Mouse (Mus musculus) embryonic fibroblast, embryonic 13.5 days (primary cell): ENCODE measurements at regions not wholly inside any gene's neighbourhood (a gene's known extent, or its start where the extent isn't known, plus 50 kb on each side); places are given as distances from the start of the nearest gene placed in this dataset.

Experiments
- H3K27ac ChIP-seq: 2 replicates; pipeline ENCODE4 v1.5.1; 2012; ENCODE audit warnings: low read length, control low read depth, inconsistent platforms; ENCODE audit not compliant: insufficient read depth
- H3K4me1 ChIP-seq: 2 replicates; pipeline ENCODE4 v1.6.1; 2011; ENCODE audit warnings: low read length; ENCODE audit not compliant: control insufficient read depth, insufficient read depth
- H3K4me3 ChIP-seq: 2 replicates; pipeline ENCODE4 v1.5.1; 2011; ENCODE audit warnings: mild to moderate bottlenecking, control low read depth, low read length; ENCODE audit not compliant: insufficient read depth
- CTCF ChIP-seq: IDR thresholded peaks from 2 replicates; pipeline ENCODE4 v1.5.1; 2011; ENCODE audit warnings: mild to moderate bottlenecking, control low read depth, low read length, moderate library complexity, borderline replicate concordance; ENCODE audit not compliant: insufficient read depth
- POLR2A ChIP-seq: IDR thresholded peaks from 2 replicates; pipeline ENCODE4 v1.6.1; 2011; ENCODE audit warnings: low read depth, mild to moderate bottlenecking, control low read depth, low read length, moderate library complexity

DNA sequence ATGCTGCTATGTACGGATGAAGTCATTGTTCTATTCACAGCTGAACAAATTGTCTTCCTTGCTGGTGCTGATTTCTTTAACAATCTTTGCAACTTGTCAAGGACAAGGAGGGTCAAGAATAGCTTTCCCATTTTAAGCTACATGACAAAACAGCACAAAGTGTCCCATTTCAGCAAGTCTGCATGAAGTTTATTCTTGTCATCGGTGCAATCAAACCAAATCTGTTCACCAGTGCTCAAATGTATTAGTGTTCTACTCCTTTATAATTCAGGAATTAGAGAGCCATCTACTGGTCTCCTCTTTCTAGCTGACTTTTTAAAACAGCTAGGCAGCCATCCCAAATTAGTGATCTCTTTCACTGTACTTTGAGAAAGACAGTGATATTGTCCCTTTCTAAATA, 1040.8 kb downstream of the Galc start:
- Histone ChIP-seq H3K4me3 (no peak overlapping the region), H3K27ac (no peak overlapping the region), H3K4me1 (no peaks in the 10 kb centered on the region)
- TF ChIP-seq CTCF (no peak), POLR2A (no peak)

DNA sequence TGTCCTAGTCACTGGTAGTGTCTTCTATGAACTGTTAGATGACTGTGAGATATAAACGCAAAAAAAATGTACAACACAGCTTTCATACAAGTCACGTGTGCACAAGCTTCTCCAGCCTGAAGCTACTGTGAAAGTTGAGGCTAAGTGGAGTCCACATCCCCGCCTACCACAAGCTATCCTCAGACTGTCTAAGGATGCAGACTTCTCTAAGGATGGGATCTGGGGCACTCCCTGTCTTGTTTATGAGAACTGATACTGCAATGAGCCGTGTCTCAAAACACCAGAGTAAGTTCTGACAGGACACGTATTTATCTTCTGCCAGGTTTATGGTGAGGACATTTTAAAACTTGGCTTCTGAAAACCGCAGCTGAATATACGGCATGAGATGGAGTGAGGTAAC, 1041.7 kb downstream of the Galc start:
- no peak for TF ChIP-seq POLR2A
- TF ChIP-seq CTCF: no peak
- Histone ChIP-seq H3K4me1 (no peaks in the 10 kb centered on the region), H3K27ac (no peak overlapping the region), H3K4me3 (no peak overlapping the region)

DNA sequence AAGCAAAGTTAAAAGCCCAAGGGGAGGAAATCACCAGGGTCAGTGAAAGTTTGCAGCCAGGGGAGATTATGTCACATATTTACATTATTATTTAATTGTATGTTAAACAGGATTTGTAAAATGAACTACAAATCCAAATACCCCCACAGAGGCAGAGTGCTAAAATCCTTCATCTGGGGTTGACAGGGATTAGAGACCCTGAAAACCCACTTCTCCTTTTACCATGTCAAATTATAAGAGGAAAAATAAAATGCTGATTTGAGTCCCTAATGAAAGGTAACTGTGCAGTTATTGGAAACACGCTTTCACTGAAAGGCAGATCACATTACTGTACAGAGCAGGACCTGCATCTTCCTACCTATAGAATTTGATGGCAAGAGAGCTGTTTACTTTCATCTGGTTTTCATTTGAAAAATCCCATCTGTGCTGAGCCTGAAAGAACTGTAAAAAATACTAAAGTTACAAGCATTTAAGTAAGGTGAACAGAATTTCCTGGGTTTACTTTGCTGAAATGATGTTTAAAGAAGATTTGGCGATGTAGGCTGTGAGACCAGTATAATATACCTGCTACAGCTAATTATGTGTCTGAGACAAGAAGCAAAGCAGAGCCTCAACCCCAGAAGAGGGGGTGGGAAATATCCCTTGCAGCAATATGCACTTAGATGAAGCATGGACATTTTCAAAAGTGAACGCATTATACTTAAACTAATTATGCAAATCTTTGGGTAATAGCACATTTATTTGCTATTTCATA, 1055.4 kb downstream of the Galc start:
- Histone ChIP-seq H3K4me1 (no peaks in the 10 kb centered on the region), H3K27ac (no peak overlapping the region), H3K4me3 (no peak overlapping the region)
- no peak for TF ChIP-seq POLR2A
- TF ChIP-seq CTCF: no peak

DNA sequence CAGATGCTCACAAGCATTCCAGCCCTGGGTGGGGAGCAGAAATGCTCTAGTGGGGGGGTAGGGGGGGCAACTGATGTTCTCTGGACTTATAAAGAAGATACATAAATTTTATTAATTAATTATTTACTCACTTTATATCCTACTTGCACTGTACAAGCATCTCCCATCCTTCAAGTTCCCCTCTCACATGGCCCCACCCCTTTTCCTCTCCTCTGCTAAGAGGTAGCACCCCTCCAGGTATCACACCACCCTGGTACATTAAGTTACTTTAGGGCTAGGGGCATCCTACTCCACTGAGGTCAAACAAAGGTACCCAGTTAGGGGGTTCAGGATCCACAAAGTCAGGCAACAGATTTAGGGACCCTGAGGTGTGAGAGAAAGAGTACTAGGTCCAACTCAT, 1097.4 kb downstream of the Galc start:
- Histone ChIP-seq H3K4me3 (no peak overlapping the region), H3K27ac (no peak overlapping the region), H3K4me1 (no peaks in the 10 kb centered on the region)
- TF ChIP-seq POLR2A (no peak), CTCF (no peak)

DNA sequence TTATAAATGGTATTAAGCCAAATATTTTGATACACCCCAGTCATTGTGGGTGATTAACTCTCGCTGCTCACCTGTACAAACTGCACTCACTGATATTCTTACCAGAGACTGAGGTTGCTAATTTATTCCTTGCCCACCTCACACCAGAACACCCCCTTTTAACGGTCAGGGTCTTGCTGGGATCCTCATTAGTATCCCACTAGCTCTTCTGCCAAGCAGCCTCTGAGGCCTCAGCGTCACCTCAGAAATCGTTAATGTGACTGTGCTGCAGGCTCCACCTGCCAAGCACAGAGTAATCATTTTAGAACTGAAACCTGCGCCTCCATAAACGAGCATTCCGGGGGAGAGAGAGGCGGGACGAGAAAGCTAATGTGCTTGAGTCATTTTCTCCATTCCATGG, 1097.8 kb downstream of the Galc start:
- TF ChIP-seq CTCF (no peak), POLR2A (no peak)
- no peaks in the 10 kb centered on the region for H3K4me1 ChIP-seq
- no peak overlapping the region for H3K27ac ChIP-seq
- H3K4me3 ChIP-seq: no peak overlapping the region

GRCm38 (mm10) chr12:97158332-97158731, 1100.9 kb downstream of the Galc start:
- H3K27ac ChIP-seq: no peak overlapping the region
- no peak overlapping the region for H3K4me3 ChIP-seq
- TF ChIP-seq CTCF (no peak), POLR2A (no peak)
- no peaks in the 10 kb centered on the region for H3K4me1 ChIP-seq

- no peak overlapping the region for H3K4me3 ChIP-seq
- no peaks in the 10 kb centered on the region for H3K4me1 ChIP-seq
- H3K27ac ChIP-seq: no peak overlapping the region
- no peak for TF ChIP-seq CTCF
- no peak for TF ChIP-seq POLR2A
Observed at GRCm38 (mm10) chr12:97157748-97158147, 1101.5 kb downstream of the Galc start.

- no peak overlapping the region for H3K4me3 ChIP-seq
- no peaks in the 10 kb centered on the region for H3K4me1 ChIP-seq
- H3K27ac ChIP-seq: no peak overlapping the region
- TF ChIP-seq POLR2A (no peak), CTCF (no peak)
Observed at GRCm38 (mm10) chr12:97156499-97157110, 1102.7 kb downstream of the Galc start.

- no peaks in the 10 kb centered on the region for H3K4me1 ChIP-seq
- TF ChIP-seq CTCF: no peak
- TF ChIP-seq POLR2A: no peak
- H3K27ac ChIP-seq: no peak overlapping the region
- H3K4me3 ChIP-seq: no peak overlapping the region
Observed at GRCm38 (mm10) chr12:97142720-97143119, 1116.5 kb downstream of the Galc start.

DNA sequence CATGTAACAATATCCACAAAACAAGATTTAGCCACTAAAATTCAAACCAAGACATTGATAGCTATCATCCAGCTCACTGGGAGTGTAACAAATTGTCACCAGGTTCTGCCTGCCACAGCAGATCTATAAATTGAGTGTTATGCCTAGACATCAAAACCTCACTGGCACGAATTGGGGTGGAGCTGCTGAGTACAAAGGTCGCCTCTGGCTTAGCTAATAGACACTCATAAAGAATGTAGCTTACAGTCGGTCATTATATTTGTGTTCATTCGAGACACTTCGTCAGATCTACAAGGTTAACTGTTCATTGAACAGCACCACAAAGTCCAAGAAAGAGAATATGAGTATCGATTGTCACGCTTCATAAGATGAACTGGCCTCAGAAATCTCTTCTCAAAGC, 1121.3 kb downstream of the Galc start:
- Histone ChIP-seq H3K4me1 (no peaks in the 10 kb centered on the region), H3K27ac (no peak overlapping the region), H3K4me3 (no peak overlapping the region)
- no peak for TF ChIP-seq POLR2A
- TF ChIP-seq CTCF: no peak
